Mouse (Mus musculus) forebrain, postnatal 0 days (tissue): ENCODE data around the gene Gm10031. TPM values are rescaled to one million over a fixed set of nuclear protein-coding genes. Genes with fewer than 3 reads are reported as not detected.

ENCODE experiments used
- ATAC-seq: fragments of 200-750 bp; cut with Nextera tagmentation; 2 replicates; pipeline ENCODE4 v1.8.0; 2017; ENCODE audit warnings: mild to moderate bottlenecking, moderate library complexity
- DNase-seq: peaks from one replicate; pipeline ENCODE4 v3.0.0-alpha.2; 2015
- H3K27ac ChIP-seq: fragments of 300-500 bp; sonication (generic); 2 replicates; pipeline ENCODE4 v1.5.1; 2014; ENCODE audit warnings: low read depth, mild to moderate bottlenecking, antibody characterized with exemption, low read length, moderate library complexity, mixed read lengths
- H3K27me3 ChIP-seq: fragments of 300-500 bp; sonication (generic); 2 replicates; pipeline ENCODE4 v1.6.1; 2014; ENCODE audit warnings: mild to moderate bottlenecking, low read length, mixed read lengths; ENCODE audit not compliant: insufficient read depth
- H3K36me3 ChIP-seq: fragments of 300-500 bp; sonication (generic); 2 replicates; pipeline ENCODE4 v1.6.1; 2014; ENCODE audit warnings: mild to moderate bottlenecking, moderate library complexity; ENCODE audit not compliant: insufficient read depth
- H3K4me1 ChIP-seq: fragments of 300-500 bp; sonication (generic); 2 replicates; pipeline ENCODE4 v1.6.1; 2014; ENCODE audit warnings: antibody characterized with exemption; ENCODE audit not compliant: insufficient read depth
- H3K4me2 ChIP-seq: fragments of 300-500 bp; sonication (generic); 2 replicates; pipeline ENCODE4 v1.6.1; 2014; ENCODE audit warnings: low read depth, mild to moderate bottlenecking, moderate library complexity
- H3K4me3 ChIP-seq: fragments of 300-500 bp; sonication (generic); 2 replicates; pipeline ENCODE4 v1.5.1; 2014; ENCODE audit warnings: low read depth, low read length, mixed read lengths
- H3K9ac ChIP-seq: fragments of 300-500 bp; sonication (generic); 2 replicates; pipeline ENCODE4 v1.6.1; 2014; ENCODE audit warnings: mild to moderate bottlenecking
- H3K9me3 ChIP-seq: fragments of 300-500 bp; sonication (generic); 2 replicates; pipeline ENCODE4 v1.6.1; 2016; ENCODE audit warnings: low read length
- CTCF ChIP-seq: sonication (generic); IDR thresholded peaks from 2 replicates; pipeline ENCODE4 v1.5.1; 2016; ENCODE audit warnings: antibody characterized with exemption, control low read depth, low read depth
- WGBS: fragments of 180-500 bp; shearing (Covaris S2); extraction: QIAGEN DNeasy Blood & Tissue Kit; methylation state at CpG from one replicate; pipeline ENCODE4 v1.1.7; 2014; 5-methylcytosine and 5-hydroxymethylcytosine counted together
- polyA plus RNA-seq: library from polyadenylated mRNA; unstranded; fragments of >200 nt; fragmentation: Nextera tagmentation; extraction: Ambion mirVana; gene quantifications from 2 replicates; pipeline ENCODE4 v1.2.1, GENCODE M21; 2015
- total RNA-seq: library from RNA; depleted of rRNA; stranded (reverse); fragments of >200 nt; gene quantifications from 2 replicates; pipeline ENCODE4 v1.2.3, GENCODE M21; 2014; rRNA removed

The Gm10031 gene
- total and polyA plus RNA-seq, 2 experiments from 2014 or later: 0.75 to 24.6 TPM

GRCm38 (mm10) chr1:156565328-156565727 lies 41.5 kb downstream of the Gm10031 start:
- TF ChIP-seq CTCF: no peak
- no peaks in the 10 kb centered on the region for H3K27me3 ChIP-seq
- ATAC-seq: no peak
- H3K4me3 ChIP-seq: no peak overlapping the region
- no peak overlapping the region for H3K4me2 ChIP-seq
- no peaks in the 10 kb centered on the region for H3K36me3 ChIP-seq
- 53% methylated on average over 2 of the region's 2 CpGs for WGBS
- no peak overlapping the region for H3K27ac ChIP-seq
- no peak for DNase-seq
- H3K9me3 ChIP-seq: no peaks in the 10 kb centered on the region
- H3K9ac ChIP-seq: no peak overlapping the region
- peaks cover 2% of the 10 kb centered on the region; the same call in 1 of the 2 replicates for H3K4me1 ChIP-seq

GRCm38 (mm10) chr1:156566132-156566531 lies 42.3 kb downstream of the Gm10031 start:
- 99% methylated on average over 3 of the region's 3 CpGs for WGBS
- H3K4me3 ChIP-seq: no peak overlapping the region
- no peaks in the 10 kb centered on the region for H3K27me3 ChIP-seq
- H3K9me3 ChIP-seq: no peaks in the 10 kb centered on the region
- H3K4me1 ChIP-seq: no peaks in the 10 kb centered on the region
- ATAC-seq: no peak
- no peak overlapping the region for H3K9ac ChIP-seq
- peak; percentile 44 for TF ChIP-seq CTCF
- no peak overlapping the region for H3K27ac ChIP-seq
- no peak overlapping the region for H3K4me2 ChIP-seq
- H3K36me3 ChIP-seq: no peaks in the 10 kb centered on the region
- peak; percentile 31 for DNase-seq

GRCm38 (mm10) chr1:156569615-156570014 lies 45.8 kb downstream of the Gm10031 start:
- no peaks in the 10 kb centered on the region for H3K27me3 ChIP-seq
- TF ChIP-seq CTCF: no peak
- DNase-seq (no peak), ATAC-seq (no peak)
- no peaks in the 10 kb centered on the region for H3K36me3 ChIP-seq
- H3K9ac ChIP-seq: no peak overlapping the region
- WGBS: 95% methylated on average over 4 of the region's 4 CpGs
- no peak overlapping the region for H3K4me3 ChIP-seq
- no peaks in the 10 kb centered on the region for H3K4me1 ChIP-seq
- H3K27ac ChIP-seq: no peak overlapping the region
- H3K9me3 ChIP-seq: no peaks in the 10 kb centered on the region
- H3K4me2 ChIP-seq: no peak overlapping the region

GRCm38 (mm10) chr1:156572952-156573351 lies 49.1 kb downstream of the Gm10031 start:
- Histone ChIP-seq H3K27ac (no peak overlapping the region; the same call in 1 of the 2 replicates), H3K9me3 (no peaks in the 10 kb centered on the region), H3K4me1 (no peaks in the 10 kb centered on the region), H3K4me3 (no peak overlapping the region), H3K27me3 (no peaks in the 10 kb centered on the region), H3K4me2 (no peak overlapping the region), H3K36me3 (no peaks in the 10 kb centered on the region), H3K9ac (no peak overlapping the region)
- DNase-seq: peak; percentile 34
- no peak for TF ChIP-seq CTCF
- peak; percentile 54; the same call in 1 of the 2 replicates for ATAC-seq
- 66% methylated on average over 4 of the region's 4 CpGs for WGBS

Other genes starting within 250 kb of the Gm10031 start
- gene Tdrd5, start 220.3 kb upstream of the Gm10031 start, total RNA-seq: 0.77 and 1.9 TPM in 2 replicates
- 0.16 and 0.42 TPM in 2 replicates for gene Tdrd5, start 220.3 kb upstream of the Gm10031 start, polyA plus RNA-seq
- gene Nphs2, start 213.3 kb upstream of the Gm10031 start, total RNA-seq: 1.2 and 2.4 TPM in 2 replicates
- gene Nphs2, start 213.3 kb upstream of the Gm10031 start, polyA plus RNA-seq: 1.1 and 1.4 TPM in 2 replicates
- gene Gm2000, start 158.0 kb upstream of the Gm10031 start, total RNA-seq: 646 and 750 TPM in 2 replicates
- gene Gm2000, start 158.0 kb upstream of the Gm10031 start, polyA plus RNA-seq: 515 and 680 TPM in 2 replicates
- 0.23 and 0.52 TPM in 2 replicates for gene Axdnd1, start 102.9 kb upstream of the Gm10031 start, total RNA-seq
- gene Axdnd1, start 102.9 kb upstream of the Gm10031 start, polyA plus RNA-seq: 0.29 and 0.56 TPM in 2 replicates
- gene Soat1, start 49.7 kb upstream of the Gm10031 start, total RNA-seq: 20.1 and 20.6 TPM in 2 replicates
- 5.4 and 11.7 TPM in 2 replicates for gene Soat1, start 49.7 kb upstream of the Gm10031 start, polyA plus RNA-seq
- 21.4 and 29.2 TPM in 2 replicates for gene Abl2, start 34.8 kb downstream of the Gm10031 start, total RNA-seq
- gene Abl2, start 34.8 kb downstream of the Gm10031 start, polyA plus RNA-seq: 2.8 and 4.6 TPM in 2 replicates
- gene Tor3a, start 150.3 kb downstream of the Gm10031 start, total RNA-seq: 1.5 and 4.5 TPM in 2 replicates
- gene Tor3a, start 150.3 kb downstream of the Gm10031 start, polyA plus RNA-seq: 4.0 and 4.4 TPM in 2 replicates
- gene Fam20b, start 195.1 kb downstream of the Gm10031 start, total RNA-seq: 60.6 and 68.1 TPM in 2 replicates
- gene Fam20b, start 195.1 kb downstream of the Gm10031 start, polyA plus RNA-seq: 21.0 and 30.4 TPM in 2 replicates